Mouse (Mus musculus): ENCODE results near the gene Neurl1a.

- TF ChIP-seq CTCF (IDR thresholded peaks at IDR 0.05; ENCODE audit: control insufficient read depth, insufficient read depth, low read length) = no peak
- no peak for TF ChIP-seq POLR2A (IDR thresholded peaks at IDR 0.05; ENCODE audit: borderline replicate concordance, control insufficient read depth, low read depth, low read length)
These were observed 8.1 kb downstream of the Neurl1a start for GRCm38 (mm10) chr19:47186514-47187275.

Data from bone marrow, adult 2 months (tissue).